Mouse (Mus musculus) cerebellum, adult 18-20 months (tissue): ENCODE data around the gene Tmem114.

ENCODE experiments used
- DNase-seq, 2 experiments: peaks; one replicate each; pipeline ENCODE4 v3.0.0; 2021

The Tmem114 gene

GRCm38 (mm10) chr16:8406708-8407107 lies 18.2 kb downstream of the Tmem114 start:
- peak; percentile 59 to 72 for DNase-seq

DNA sequence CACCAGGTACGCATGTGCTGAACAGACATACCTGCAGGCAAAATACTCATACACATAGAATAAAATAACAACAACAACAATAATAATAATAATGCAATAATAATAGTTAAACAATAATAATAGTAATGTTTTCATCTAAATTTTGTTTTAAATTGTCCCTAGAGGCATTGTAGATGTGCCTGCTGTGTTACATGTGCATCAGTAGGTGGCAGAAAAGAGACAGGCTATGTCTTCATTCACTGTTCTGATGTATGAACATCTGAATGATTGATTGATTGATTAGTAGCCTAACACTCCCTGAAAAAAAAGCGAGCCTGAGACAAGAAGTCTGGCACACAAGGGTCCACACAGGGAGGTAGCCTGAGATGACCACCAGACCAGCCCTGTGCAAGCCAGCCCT lies 22.3 kb downstream of the Tmem114 start:
- no peak for DNase-seq

GRCm38 (mm10) chr16:8401171-8401955 lies 23.6 kb downstream of the Tmem114 start:
- no peak for DNase-seq

DNA sequence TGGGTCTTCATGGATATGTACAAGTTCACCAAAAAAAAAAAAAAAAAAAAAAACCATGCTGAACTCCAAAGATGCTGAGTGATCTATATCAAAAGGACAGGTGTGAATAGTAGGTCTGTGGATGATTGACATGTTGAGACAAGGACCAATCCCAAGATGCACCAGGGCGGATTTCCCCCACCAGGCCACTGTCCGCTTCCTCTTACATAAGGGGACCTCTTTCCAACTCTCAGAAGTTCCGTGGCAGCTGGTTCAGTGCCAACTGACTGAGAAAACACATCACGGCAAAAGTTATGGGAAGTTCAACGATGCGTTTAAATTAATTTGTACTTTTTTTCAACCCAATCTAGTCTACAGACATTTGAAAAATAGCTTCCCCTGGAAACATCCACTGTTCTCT lies 25.1 kb downstream of the Tmem114 start:
- no peak for DNase-seq

- no peak for DNase-seq
Measured at GRCm38 (mm10) chr16:8394946-8395345, 30.0 kb downstream of the Tmem114 start.

DNA sequence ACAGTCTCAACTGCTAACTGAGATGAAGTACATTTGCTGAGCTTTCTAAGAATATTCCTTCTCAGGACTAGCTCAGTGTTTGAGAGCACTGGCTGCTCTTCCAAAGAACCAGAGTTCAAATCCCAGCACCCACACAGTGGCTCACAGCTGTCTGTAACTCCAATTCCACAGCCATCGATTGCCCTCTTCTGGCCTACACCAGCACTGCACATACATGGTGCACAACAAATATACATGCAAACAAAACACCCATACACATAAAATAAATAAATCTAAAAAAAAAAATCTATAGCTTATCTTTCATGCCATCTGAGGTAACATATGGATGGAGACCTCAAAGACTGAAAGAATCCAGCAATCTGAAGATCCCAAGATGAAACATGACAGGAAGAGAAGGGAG lies 36.4 kb downstream of the Tmem114 start:
- no peak for DNase-seq

- DNase-seq, result no peak
Measured at GRCm38 (mm10) chr16:8386386-8386785, 38.5 kb downstream of the Tmem114 start.

- DNase-seq, result no peak
Measured at GRCm38 (mm10) chr16:8385679-8386078, 39.3 kb downstream of the Tmem114 start.

DNA sequence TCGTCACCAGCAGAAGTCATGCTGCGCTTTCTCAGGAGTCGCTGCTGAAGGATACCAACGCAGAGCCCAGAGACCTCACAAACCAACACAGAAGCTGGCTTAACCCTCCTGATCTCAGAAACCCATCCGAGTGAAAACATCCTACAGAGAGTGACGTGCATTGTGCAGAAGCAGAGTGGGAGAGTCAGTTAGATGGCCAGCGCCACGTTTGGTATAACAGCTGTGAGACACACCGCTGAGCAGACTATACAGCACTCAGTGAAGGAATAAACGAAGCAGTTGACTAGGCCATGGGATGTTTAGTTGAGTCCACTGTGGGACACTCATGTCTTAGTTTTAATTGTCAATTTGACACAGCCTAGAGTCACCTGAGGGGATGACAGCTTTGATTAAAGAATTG lies 40.2 kb downstream of the Tmem114 start:
- DNase-seq, result no peak

DNA sequence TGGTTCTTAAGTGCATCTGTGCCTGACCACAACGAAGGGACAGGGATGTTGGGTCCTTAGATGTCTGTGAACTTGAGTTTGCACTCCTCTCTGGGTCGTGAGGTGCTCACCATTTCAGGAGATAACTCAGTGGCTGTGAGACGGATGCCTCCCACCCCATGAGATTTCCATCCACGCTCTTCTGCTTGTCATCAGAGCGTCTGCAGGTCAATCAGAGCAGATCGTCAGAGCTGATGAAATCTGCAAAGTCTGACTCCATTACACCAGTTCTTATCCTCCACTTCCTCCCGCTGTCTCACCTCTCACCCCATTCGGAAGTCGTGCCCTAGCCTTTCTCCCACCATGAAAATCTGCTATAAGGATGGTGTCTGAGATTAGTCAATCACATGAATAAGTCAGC lies 41.5 kb downstream of the Tmem114 start:
- DNase-seq, result no peak

DNA sequence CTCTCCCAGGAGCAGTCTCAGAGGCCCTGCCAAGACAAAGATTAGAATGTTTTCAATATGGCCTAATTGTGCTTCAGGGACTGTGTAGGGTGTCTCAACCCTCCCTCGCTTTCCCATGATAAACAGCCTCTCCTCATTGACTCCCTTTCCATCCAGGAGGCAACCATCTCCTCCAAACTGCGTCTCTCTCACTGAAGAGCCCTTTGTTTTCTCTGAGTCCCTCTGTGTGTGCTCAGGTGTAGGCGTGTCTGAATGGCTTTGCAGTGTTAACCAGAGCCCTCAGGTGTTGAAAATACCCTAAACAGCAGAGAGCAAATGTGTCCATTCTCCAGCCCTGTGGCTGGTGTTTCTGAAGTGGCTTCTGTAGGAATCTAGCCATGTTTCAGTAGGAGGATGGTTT lies 61.9 kb downstream of the Tmem114 start:
- DNase-seq, result no peak
